ENCODE assay signal across 11 mouse cellular contexts in genomic region chr6:56904330-56904729, GRCm38 (mm10). TPM values are rescaled to one million over a fixed set of nuclear protein-coding genes. Genes with fewer than 3 reads are reported as not detected.
DNase-seq lines count a peak whose midpoint lies in the region; ATAC-seq and TF ChIP-seq lines count a peak whose summit lies in the region.
"Had no signal": no experiment of that assay in that cellular context is flagged by ENCODE, and none has a peak within 500 bp of the region (broad histone marks: within the 10 kb centered on the region; RNA-seq: fewer than 3 reads in every experiment).

No protein-coding gene starts in this region.

- no peak for TF ChIP-seq CTCF in gastrocnemius, adult 2 months (IDR thresholded peaks at IDR 0.05)

- no peak for ATAC-seq in hindbrain, embryonic 12.5 days (ENCODE audit: low FRiP score)
- no peak for ATAC-seq in hindbrain, embryonic 14.5 days (ENCODE audit: low FRiP score)
- no peak for ATAC-seq in liver, embryonic 15.5 days (ENCODE audit: insufficient read depth)

- no peaks in the 10 kb centered on the region for H3K36me3 ChIP-seq in hindbrain, embryonic 12.5 days
- H3K36me3 ChIP-seq in hindbrain, embryonic 14.5 days (replicated peaks; ENCODE audit: control insufficient read depth, insufficient read depth) = no peaks in the 10 kb centered on the region
- peaks cover 13% of the 10 kb centered on the region for H3K36me3 ChIP-seq in liver, embryonic 15.5 days (replicated peaks)
- H3K36me3 ChIP-seq: midbrain, embryonic 12.5 days had no signal

- no peaks in the 10 kb centered on the region for H3K27me3 ChIP-seq in hindbrain, embryonic 12.5 days
- no peaks in the 10 kb centered on the region for H3K27me3 ChIP-seq in hindbrain, embryonic 14.5 days (ENCODE audit: control insufficient read depth, insufficient read depth, low read length)
- no peaks in the 10 kb centered on the region for H3K27me3 ChIP-seq in liver, embryonic 15.5 days
- H3K27me3 ChIP-seq: midbrain, embryonic 12.5 days had no signal

- WGBS in hindbrain, embryonic 12.5 days = 93% methylated on average over 1 of the region's 1 CpGs
- 83% methylated on average over 1 of the region's 1 CpGs for WGBS in hindbrain, embryonic 14.5 days
- WGBS in liver, embryonic 15.5 days (ENCODE audit: insufficient replicate concordance) = 94% methylated on average over 1 of the region's 1 CpGs

- H3K4me1 ChIP-seq in hindbrain, embryonic 12.5 days = peaks cover 18% of the 10 kb centered on the region
- peaks cover 27% of the 10 kb centered on the region; the same call in 1 of the 2 replicates for H3K4me1 ChIP-seq in hindbrain, embryonic 14.5 days (replicated peaks; ENCODE audit: control insufficient read depth, insufficient read depth, low read length)
- peaks cover 92% of the 10 kb centered on the region for H3K4me1 ChIP-seq in liver, embryonic 15.5 days (replicated peaks)

- DNase-seq in gastrocnemius, adult 2 months = no peak
- no peak for DNase-seq in gastrocnemius, adult 18-20 months (ENCODE audit: low spot score)
- DNase-seq in hindbrain, embryonic 14.5 days (ENCODE audit: low spot score) = no peak
- DNase-seq in brain, adult 2 months (ENCODE audit: low read depth, low spot score) = peak; percentile 51
- no peak for DNase-seq in kidney, adult 8-10 months
- no peak for DNase-seq in adrenal gland, postnatal 36 days
- DNase-seq: cerebellum, adult 18-20 months; thymus, postnatal 14 days had no signal

- H3K4me3 ChIP-seq in gastrocnemius, adult 2 months = no peak overlapping the region
- H3K4me3 ChIP-seq in hindbrain, embryonic 12.5 days = no peak overlapping the region
- no peak overlapping the region for H3K4me3 ChIP-seq in hindbrain, embryonic 14.5 days (replicated peaks; ENCODE audit: low read length)
- peak overlapping the region; percentile 6; the same call in 1 of the 2 replicates for H3K4me3 ChIP-seq in liver, embryonic 15.5 days (replicated peaks)
- H3K4me3 ChIP-seq: midbrain, embryonic 12.5 days had no signal

- no peak overlapping the region for H3K4me2 ChIP-seq in hindbrain, embryonic 12.5 days (replicated peaks)
- no peak overlapping the region for H3K4me2 ChIP-seq in hindbrain, embryonic 14.5 days (replicated peaks)
- peak overlapping the region; percentile 80 for H3K4me2 ChIP-seq in liver, embryonic 15.5 days
- H3K4me2 ChIP-seq: midbrain, embryonic 12.5 days had no signal

- H3K27ac ChIP-seq in gastrocnemius, adult 2 months = peak overlapping the region; percentile 89
- H3K27ac ChIP-seq in hindbrain, embryonic 12.5 days = peak overlapping the region; percentile 30; the same call in 1 of the 2 replicates
- no peak overlapping the region for H3K27ac ChIP-seq in hindbrain, embryonic 14.5 days
- H3K27ac ChIP-seq in liver, embryonic 15.5 days (replicated peaks) = peak overlapping the region; percentile 99
- H3K27ac ChIP-seq: midbrain, embryonic 12.5 days had no signal

- no peaks in the 10 kb centered on the region for H3K9me3 ChIP-seq in hindbrain, embryonic 12.5 days (replicated peaks)
- H3K9me3 ChIP-seq in hindbrain, embryonic 14.5 days (ENCODE audit: control insufficient read depth, low read length) = no peaks in the 10 kb centered on the region
- H3K9me3 ChIP-seq in liver, embryonic 15.5 days (replicated peaks) = no peaks in the 10 kb centered on the region
- H3K9me3 ChIP-seq: midbrain, embryonic 12.5 days had no signal

- no peak overlapping the region for H3K9ac ChIP-seq in hindbrain, embryonic 12.5 days
- no peak overlapping the region for H3K9ac ChIP-seq in hindbrain, embryonic 14.5 days
- peak overlapping the region; percentile 40; the same call in 1 of the 2 replicates for H3K9ac ChIP-seq in liver, embryonic 15.5 days
- H3K9ac ChIP-seq: midbrain, embryonic 12.5 days had no signal

- intact Hi-C loops in gastrocnemius, adult 2 months (cut with DNase I) = no loop called here

RNA-seq across cellular contexts. Expression of gene Nt5c3, which starts 19.4 kb away (rescaled TPM):
- total RNA-seq in gastrocnemius, adult 2 months (2021) = 10 to 100 TPM; 45.0 to 52.5 TPM
- total RNA-seq in gastrocnemius, adult 18-20 months (2021) = 10 to 100 TPM; 41.4 to 49.5 TPM
- polyA plus RNA-seq in hindbrain, embryonic 12.5 days (2016; fragmentation: Nextera tagmentation; extraction: Ambion mirVana) = 102 and 106 TPM in 2 replicates
- 174 and 180 TPM in 2 replicates for polyA plus RNA-seq in hindbrain, embryonic 14.5 days (2014; fragmentation: Nextera tagmentation; extraction: Ambion mirVana)
- polyA plus RNA-seq in liver, embryonic 15.5 days (2015; fragmentation: Nextera tagmentation; extraction: Ambion mirVana) = 234 and 240 TPM in 2 replicates
- 10 to 100 TPM; 23.8 to 24.1 TPM for total RNA-seq in adrenal gland, postnatal 36 days (2021)

RNA-seq across cellular contexts. Expression of gene Vmn1r4, which starts 19.5 kb away (rescaled TPM):
- not detected for total RNA-seq in gastrocnemius, adult 2 months (2021)
- under 1 TPM; 0.09 to 0.14 TPM for total RNA-seq in gastrocnemius, adult 18-20 months (2021)
- 0.27 and 0.36 TPM in 2 replicates for polyA plus RNA-seq in hindbrain, embryonic 12.5 days (2016; fragmentation: Nextera tagmentation; extraction: Ambion mirVana)
- polyA plus RNA-seq in hindbrain, embryonic 14.5 days (2014; fragmentation: Nextera tagmentation; extraction: Ambion mirVana) = 0.62 and 0.72 TPM in 2 replicates
- polyA plus RNA-seq in liver, embryonic 15.5 days (2015; fragmentation: Nextera tagmentation; extraction: Ambion mirVana) = 0.15 and 0.16 TPM in 2 replicates
- under 1 TPM; 0.20 to 0.40 TPM for total RNA-seq in adrenal gland, postnatal 36 days (2021)
